Mouse (Mus musculus): ENCODE results near the gene Syt6. TPM values are rescaled to one million over a fixed set of nuclear protein-coding genes. Genes with fewer than 3 reads are reported as not detected.
A peak's percentile ranks its signal among the peaks of the same experiment; 100 is the strongest.

Syt6 gene
- polyA plus RNA-seq, 1 experiment from 2014 or later, result 14.8 TPM

DNA sequence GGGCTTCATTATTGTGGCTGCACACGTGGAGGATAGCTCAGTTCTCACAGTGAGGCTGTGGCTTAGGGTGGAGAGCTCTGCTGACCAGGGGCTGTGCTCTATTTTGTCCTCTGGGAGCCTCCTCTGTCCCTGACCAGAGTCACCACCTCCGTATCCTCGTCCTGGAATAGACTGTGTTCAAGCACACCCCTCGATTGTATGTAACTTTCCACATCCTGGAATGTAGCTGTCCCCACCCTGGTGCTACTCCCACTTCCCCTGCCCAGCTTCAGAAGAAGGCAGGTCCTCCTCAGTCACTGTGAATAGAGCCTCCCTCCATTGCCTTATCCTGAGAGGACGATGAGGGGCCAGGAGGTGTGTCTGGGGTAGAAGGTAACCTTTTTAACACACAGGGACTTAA, 14.6 kb downstream of the Syt6 start:
- Histone ChIP-seq H3K27me3 (ENCODE audit: control insufficient read depth, insufficient read depth, low read depth, low read length) (no peaks in the 10 kb centered on the region), H3K27ac (ENCODE audit: low read length) (no peak overlapping the region), H3K4me1 (ENCODE audit: control insufficient read depth, insufficient read depth, low read length) (no peaks in the 10 kb centered on the region), H3K4me3 (ENCODE audit: low read depth, low read length) (no peak overlapping the region), H3K4me2 (ENCODE audit: low read length) (no peak overlapping the region), H3K9me3 (replicated peaks; ENCODE audit: control insufficient read depth, low read length, poor library complexity, severe bottlenecking) (no peaks in the 10 kb centered on the region), H3K9ac (ENCODE audit: low read depth, low read length) (no peak overlapping the region), H3K36me3 (ENCODE audit: control insufficient read depth, insufficient read depth, low read length) (no peaks in the 10 kb centered on the region)
- WGBS, result 81% methylated on average over 5 of the region's 5 CpGs
- ATAC-seq, result no peak

DNA sequence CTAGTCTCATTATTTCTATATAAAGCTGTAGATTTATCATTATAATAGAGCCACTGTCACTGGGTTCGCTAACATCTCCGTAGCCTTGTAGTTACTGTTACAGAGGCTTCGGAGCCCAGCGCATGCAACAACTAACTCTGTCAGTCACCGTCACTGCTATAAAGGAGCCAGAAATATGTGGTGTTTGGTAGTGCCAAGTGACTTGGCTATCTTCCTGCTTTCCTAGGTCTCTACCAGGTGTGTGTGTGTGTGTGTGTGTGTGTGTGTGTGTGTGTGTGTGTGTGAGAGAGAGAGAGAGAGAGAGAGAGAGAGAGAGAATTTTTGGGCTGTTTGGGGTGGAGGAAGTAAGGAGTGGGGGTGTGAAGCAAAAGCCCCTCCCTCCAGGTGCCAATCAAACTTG, 17.6 kb downstream of the Syt6 start:
- Histone ChIP-seq H3K9ac (ENCODE audit: low read depth, low read length) (no peak overlapping the region), H3K27ac (ENCODE audit: low read length) (no peak overlapping the region), H3K4me1 (ENCODE audit: control insufficient read depth, insufficient read depth, low read length) (no peaks in the 10 kb centered on the region), H3K27me3 (ENCODE audit: control insufficient read depth, insufficient read depth, low read depth, low read length) (no peaks in the 10 kb centered on the region), H3K4me3 (ENCODE audit: low read depth, low read length) (no peak overlapping the region), H3K9me3 (replicated peaks; ENCODE audit: control insufficient read depth, low read length, poor library complexity, severe bottlenecking) (no peaks in the 10 kb centered on the region), H3K36me3 (ENCODE audit: control insufficient read depth, insufficient read depth, low read length) (no peaks in the 10 kb centered on the region), H3K4me2 (ENCODE audit: low read length) (no peak overlapping the region)
- WGBS, result 84% methylated on average over 5 of the region's 5 CpGs
- no peak for ATAC-seq

DNA sequence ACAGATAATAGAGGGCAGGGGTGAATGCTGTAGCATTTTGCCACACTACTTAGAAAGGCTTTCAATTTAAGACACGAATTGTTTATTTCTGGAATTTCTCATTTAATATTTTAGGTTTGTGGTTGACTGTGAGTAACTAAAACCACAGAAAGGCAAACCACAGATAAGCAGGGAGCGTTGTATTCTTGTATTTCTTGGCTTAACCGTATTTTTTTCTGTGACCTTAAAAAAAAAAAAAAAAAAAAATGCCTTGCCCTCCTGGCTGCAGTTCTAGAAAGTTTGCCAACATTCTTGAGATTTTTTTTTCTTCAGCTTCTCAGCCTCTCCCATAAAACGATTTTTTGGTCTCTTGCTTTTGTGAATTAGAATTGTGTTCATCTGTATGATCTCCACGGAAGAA, 18.6 kb downstream of the Syt6 start:
- no peak for ATAC-seq
- Histone ChIP-seq H3K9me3 (replicated peaks; ENCODE audit: control insufficient read depth, low read length, poor library complexity, severe bottlenecking) (no peaks in the 10 kb centered on the region), H3K4me1 (ENCODE audit: control insufficient read depth, insufficient read depth, low read length) (no peaks in the 10 kb centered on the region), H3K4me3 (ENCODE audit: low read depth, low read length) (no peak overlapping the region), H3K9ac (ENCODE audit: low read depth, low read length) (no peak overlapping the region), H3K4me2 (ENCODE audit: low read length) (no peak overlapping the region), H3K36me3 (ENCODE audit: control insufficient read depth, insufficient read depth, low read length) (no peaks in the 10 kb centered on the region), H3K27ac (ENCODE audit: low read length) (no peak overlapping the region), H3K27me3 (ENCODE audit: control insufficient read depth, insufficient read depth, low read depth, low read length) (no peaks in the 10 kb centered on the region)
- WGBS, result 83% methylated on average over 5 of the region's 5 CpGs

DNA sequence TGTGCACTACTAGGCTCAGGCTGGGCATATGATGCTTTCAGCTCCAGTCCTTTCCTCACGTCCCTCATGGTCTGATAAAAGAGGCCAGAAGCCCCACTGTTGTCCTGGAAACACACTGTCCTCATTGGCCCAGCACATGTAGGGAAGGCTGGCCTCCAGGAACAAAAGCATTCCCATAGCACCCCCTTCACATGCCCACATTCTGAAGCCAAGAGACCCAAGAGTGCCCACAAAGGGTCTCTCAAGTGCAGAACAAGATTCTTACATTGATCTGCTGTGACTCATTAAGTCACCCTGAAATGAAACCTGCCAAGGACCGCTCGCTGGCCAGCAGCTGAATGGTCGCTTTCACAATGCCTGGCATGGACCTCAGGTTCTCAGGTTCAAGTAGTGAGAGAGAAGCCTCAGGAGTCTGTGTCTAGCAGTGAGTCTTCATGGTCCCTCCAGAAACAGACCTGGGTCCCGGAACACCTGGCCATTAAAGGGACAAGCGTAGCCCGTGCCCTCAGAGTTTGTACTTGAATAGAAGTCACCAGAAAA, 20.3 kb downstream of the Syt6 start:
- Histone ChIP-seq H3K4me1 (ENCODE audit: control insufficient read depth, insufficient read depth, low read length) (no peaks in the 10 kb centered on the region), H3K9ac (ENCODE audit: low read depth, low read length) (no peak overlapping the region), H3K4me2 (ENCODE audit: low read length) (no peak overlapping the region), H3K27ac (ENCODE audit: low read length) (no peak overlapping the region), H3K4me3 (ENCODE audit: low read depth, low read length) (no peak overlapping the region), H3K27me3 (ENCODE audit: control insufficient read depth, insufficient read depth, low read depth, low read length) (no peaks in the 10 kb centered on the region), H3K9me3 (replicated peaks; ENCODE audit: control insufficient read depth, low read length, poor library complexity, severe bottlenecking) (no peaks in the 10 kb centered on the region), H3K36me3 (ENCODE audit: control insufficient read depth, insufficient read depth, low read length) (no peaks in the 10 kb centered on the region)
- no peak for ATAC-seq
- 75% methylated on average over 7 of the region's 7 CpGs for WGBS

DNA sequence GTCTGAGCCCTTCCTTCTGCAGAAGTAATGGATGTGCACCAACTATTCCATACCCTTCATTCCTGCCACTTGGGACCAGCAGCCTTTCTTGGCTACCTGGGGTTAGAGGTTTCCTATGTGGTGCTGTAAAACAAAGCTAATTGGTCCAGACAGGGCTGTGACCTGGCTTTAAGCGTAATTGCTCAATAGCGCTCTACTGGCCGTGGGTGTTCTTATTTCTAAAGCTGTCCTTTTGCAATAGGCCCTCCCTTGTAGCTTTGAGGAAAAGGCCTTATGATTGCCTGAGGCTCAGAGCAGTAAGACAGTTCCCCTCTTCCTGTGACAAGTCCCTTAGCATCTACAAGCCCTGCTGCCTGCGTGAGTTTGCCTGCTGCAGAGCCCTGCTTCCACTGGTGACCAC, 22.6 kb downstream of the Syt6 start:
- no peak overlapping the region for H3K27ac ChIP-seq (ENCODE audit: low read length)
- ATAC-seq, result no peak
- WGBS, result 75% methylated on average over 4 of the region's 4 CpGs
- no peaks in the 10 kb centered on the region for H3K36me3 ChIP-seq (ENCODE audit: control insufficient read depth, insufficient read depth, low read length)
- no peaks in the 10 kb centered on the region for H3K27me3 ChIP-seq (ENCODE audit: control insufficient read depth, insufficient read depth, low read depth, low read length)
- no peaks in the 10 kb centered on the region for H3K9me3 ChIP-seq (replicated peaks; ENCODE audit: control insufficient read depth, low read length, poor library complexity, severe bottlenecking)
- no peak overlapping the region for H3K4me2 ChIP-seq (ENCODE audit: low read length)
- no peak overlapping the region for H3K9ac ChIP-seq (ENCODE audit: low read depth, low read length)
- H3K4me1 ChIP-seq (ENCODE audit: control insufficient read depth, insufficient read depth, low read length), result no peaks in the 10 kb centered on the region
- no peak overlapping the region for H3K4me3 ChIP-seq (ENCODE audit: low read depth, low read length)

DNA sequence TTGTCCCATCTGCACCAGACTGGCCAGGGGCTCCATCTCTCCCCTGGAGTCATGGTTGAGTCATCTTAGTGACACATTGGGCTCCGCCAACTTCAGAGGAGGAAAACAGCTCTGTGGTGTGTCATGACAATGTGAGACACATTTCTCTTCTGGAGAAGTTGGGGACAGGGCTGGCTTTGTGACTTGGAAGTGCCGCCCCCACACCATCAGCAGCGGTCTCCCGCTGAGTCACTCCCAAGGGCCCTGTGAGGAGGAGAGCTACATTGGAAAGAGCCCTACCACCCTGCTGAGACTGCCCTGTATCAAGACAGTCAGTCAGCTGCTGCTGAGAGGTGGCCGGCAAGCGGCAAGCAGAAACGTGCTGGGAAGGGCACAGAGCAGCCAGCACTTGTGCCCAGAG, 26.0 kb downstream of the Syt6 start:
- H3K4me1 ChIP-seq (ENCODE audit: control insufficient read depth, insufficient read depth, low read length), result no peaks in the 10 kb centered on the region
- no peaks in the 10 kb centered on the region for H3K27me3 ChIP-seq (ENCODE audit: control insufficient read depth, insufficient read depth, low read depth, low read length)
- H3K4me2 ChIP-seq (ENCODE audit: low read length), result no peak overlapping the region
- H3K9me3 ChIP-seq (replicated peaks; ENCODE audit: control insufficient read depth, low read length, poor library complexity, severe bottlenecking), result no peaks in the 10 kb centered on the region
- no peak overlapping the region for H3K4me3 ChIP-seq (ENCODE audit: low read depth, low read length)
- no peaks in the 10 kb centered on the region for H3K36me3 ChIP-seq (ENCODE audit: control insufficient read depth, insufficient read depth, low read length)
- WGBS, result 40% methylated on average over 7 of the region's 7 CpGs
- ATAC-seq, result no peak
- H3K27ac ChIP-seq (ENCODE audit: low read length), result no peak overlapping the region
- H3K9ac ChIP-seq (ENCODE audit: low read depth, low read length), result no peak overlapping the region

DNA sequence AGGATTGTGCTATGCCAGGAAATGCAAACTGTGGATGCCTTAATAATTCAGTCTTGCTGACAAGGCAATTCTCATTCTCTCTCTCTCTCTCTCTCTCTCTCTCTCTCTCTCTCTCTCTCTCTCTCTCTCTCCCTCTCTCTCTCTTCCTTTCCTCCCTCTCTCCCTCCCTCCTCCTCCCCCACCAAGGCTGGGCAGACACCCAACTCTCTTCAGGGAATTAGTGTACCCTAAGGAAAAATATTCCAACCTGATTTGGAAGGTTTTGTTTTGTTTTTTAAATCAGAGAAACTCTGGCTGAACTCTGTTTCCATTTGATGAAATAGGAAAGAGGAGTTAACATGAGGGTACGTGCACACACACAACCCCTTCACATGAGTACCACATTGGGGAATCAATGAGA, 26.5 kb downstream of the Syt6 start:
- no peak overlapping the region for H3K4me2 ChIP-seq (ENCODE audit: low read length)
- no peak overlapping the region for H3K9ac ChIP-seq (ENCODE audit: low read depth, low read length)
- no peak for ATAC-seq
- no peak overlapping the region for H3K4me3 ChIP-seq (ENCODE audit: low read depth, low read length)
- H3K4me1 ChIP-seq (ENCODE audit: control insufficient read depth, insufficient read depth, low read length), result no peaks in the 10 kb centered on the region
- no peak overlapping the region for H3K27ac ChIP-seq (ENCODE audit: low read length)
- WGBS, result 58% methylated on average over 1 of the region's 1 CpGs
- H3K36me3 ChIP-seq (ENCODE audit: control insufficient read depth, insufficient read depth, low read length), result no peaks in the 10 kb centered on the region
- H3K27me3 ChIP-seq (ENCODE audit: control insufficient read depth, insufficient read depth, low read depth, low read length), result no peaks in the 10 kb centered on the region
- H3K9me3 ChIP-seq (replicated peaks; ENCODE audit: control insufficient read depth, low read length, poor library complexity, severe bottlenecking), result no peaks in the 10 kb centered on the region

DNA sequence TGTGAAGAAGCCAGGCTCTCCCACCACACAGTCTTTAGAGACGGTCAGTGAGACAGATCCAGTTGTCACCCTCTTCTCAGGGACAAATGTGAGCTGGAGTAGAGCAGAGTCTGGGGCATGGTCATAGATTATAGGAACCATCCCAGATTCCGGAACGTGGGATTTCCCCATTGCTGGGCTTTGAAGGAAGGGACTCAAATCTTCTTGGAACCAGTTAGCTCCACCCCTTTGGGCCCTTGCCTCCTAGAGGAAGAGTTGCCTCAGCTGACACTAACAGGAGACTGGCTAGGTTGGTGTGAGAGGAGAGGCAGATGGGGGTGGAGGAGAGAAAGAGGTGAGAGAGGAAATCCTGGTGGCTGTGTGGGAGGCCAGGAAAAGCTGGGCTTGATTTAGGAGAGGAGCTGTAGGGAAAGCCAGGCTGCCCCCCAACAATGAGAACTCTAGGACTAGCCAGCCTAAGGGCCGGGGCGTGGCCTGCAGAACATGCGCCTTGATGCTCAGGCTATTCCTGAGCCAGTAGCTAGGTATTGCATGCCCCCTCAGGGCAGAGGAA, 31.1 kb downstream of the Syt6 start:
- ATAC-seq, result no peak
- Histone ChIP-seq H3K4me3 (ENCODE audit: low read depth, low read length) (no peak overlapping the region), H3K36me3 (ENCODE audit: control insufficient read depth, insufficient read depth, low read length) (no peaks in the 10 kb centered on the region), H3K9me3 (replicated peaks; ENCODE audit: control insufficient read depth, low read length, poor library complexity, severe bottlenecking) (no peaks in the 10 kb centered on the region), H3K4me2 (ENCODE audit: low read length) (no peak overlapping the region), H3K27me3 (ENCODE audit: control insufficient read depth, insufficient read depth, low read depth, low read length) (no peaks in the 10 kb centered on the region), H3K27ac (ENCODE audit: low read length) (no peak overlapping the region), H3K9ac (ENCODE audit: low read depth, low read length) (no peak overlapping the region), H3K4me1 (ENCODE audit: control insufficient read depth, insufficient read depth, low read length) (no peaks in the 10 kb centered on the region)
- 88% methylated on average over 6 of the region's 6 CpGs for WGBS

DNA sequence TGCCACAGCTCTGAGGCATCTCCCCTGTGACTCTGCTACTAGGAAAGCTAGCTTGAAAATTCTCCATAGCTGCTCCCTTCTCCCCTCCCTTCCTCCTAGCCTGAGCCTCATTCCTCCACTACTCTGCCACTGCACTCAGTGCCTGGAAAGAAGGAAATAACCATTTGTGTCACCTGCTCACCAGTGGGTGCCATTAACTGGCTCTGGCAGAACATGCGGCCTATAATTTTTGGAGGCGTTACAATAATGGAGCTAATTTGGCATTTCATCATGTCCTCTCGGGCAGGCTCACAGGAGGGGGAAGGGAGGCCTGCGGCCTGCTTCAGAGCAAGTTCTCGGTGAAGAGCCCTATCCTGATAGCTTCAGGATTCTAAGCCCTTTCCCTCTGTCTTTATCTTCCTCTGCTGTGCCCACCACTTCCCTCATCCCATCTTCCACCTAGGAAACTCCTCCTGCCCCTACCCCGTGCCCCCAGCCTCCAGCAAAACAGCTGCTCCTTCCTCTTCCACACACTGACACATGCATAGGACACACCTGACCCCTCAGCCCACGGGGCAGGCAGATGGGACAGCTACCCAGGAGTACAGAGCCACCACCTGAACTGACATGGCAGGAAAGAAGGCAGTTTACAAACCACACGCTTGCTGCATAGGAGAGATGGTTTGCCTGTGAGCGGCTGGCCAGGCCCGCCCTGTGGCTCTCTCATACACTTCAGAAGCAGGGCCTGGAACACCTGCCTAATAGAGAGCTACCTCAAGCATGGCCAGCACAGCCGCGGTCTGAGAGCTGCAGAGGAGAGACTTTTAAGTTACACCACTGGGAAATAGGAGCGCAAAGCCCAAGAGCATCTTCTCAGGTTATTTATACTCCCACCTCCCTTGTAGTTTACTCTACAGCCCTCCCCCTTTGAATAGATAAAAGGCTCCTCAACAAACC, 31.9 kb downstream of the Syt6 start:
- H3K4me1 ChIP-seq (ENCODE audit: control insufficient read depth, insufficient read depth, low read length), result no peaks in the 10 kb centered on the region
- no peaks in the 10 kb centered on the region for H3K9me3 ChIP-seq (replicated peaks; ENCODE audit: control insufficient read depth, low read length, poor library complexity, severe bottlenecking)
- H3K4me3 ChIP-seq (ENCODE audit: low read depth, low read length), result no peak overlapping the region
- ATAC-seq, result 0 out of 2 replicates have a peak, but pooled peaks have one; percentile 25
- H3K36me3 ChIP-seq (ENCODE audit: control insufficient read depth, insufficient read depth, low read length), result no peaks in the 10 kb centered on the region
- H3K27me3 ChIP-seq (ENCODE audit: control insufficient read depth, insufficient read depth, low read depth, low read length), result no peaks in the 10 kb centered on the region
- no peak overlapping the region for H3K4me2 ChIP-seq (ENCODE audit: low read length)
- H3K9ac ChIP-seq (ENCODE audit: low read depth, low read length), result no peak overlapping the region
- no peak overlapping the region for H3K27ac ChIP-seq (ENCODE audit: low read length)
- 77% methylated on average over 13 of the region's 13 CpGs for WGBS

Data from midbrain, embryonic 16.5 days (tissue).